Mouse (Mus musculus): ENCODE results near the gene Sod3. TPM values are rescaled to one million over a fixed set of nuclear protein-coding genes. Genes with fewer than 3 reads are reported as not detected.

Sod3 gene
- 100 to 1,000 TPM; 172 to 223 TPM for total RNA-seq (2021)
- long read RNA-seq, experiment 1, transcript Sod3-201 (2 exons, 3,738 nt), result major isoform, 243 of 265 reads
- long read RNA-seq, experiment 1, partial matches to known transcripts, result 21 of 265 reads
- long read RNA-seq, experiment 1, other reads (novel, unspliced or antisense), result 1 of 265 reads
- long read RNA-seq, experiment 2, transcript Sod3-201 (2 exons, 3,738 nt), result major isoform, 195 of 215 reads
- long read RNA-seq, experiment 2, partial matches to known transcripts, result 18 of 215 reads
- long read RNA-seq, experiment 2, other reads (novel, unspliced or antisense), result 2 of 215 reads

GRCm38 (mm10) chr5:52363468-52364150 lies at the start of gene Sod3:
Gene Sod3, plus strand, starts transcription at chr5:52363791.
- peak; percentile 90 to 91 for DNase-seq

GRCm38 (mm10) chr5:52316926-52317325 lies 46.7 kb upstream of the Sod3 start:
- no peak for DNase-seq

GRCm38 (mm10) chr5:52319499-52319898 lies 44.1 kb upstream of the Sod3 start:
- no peak for DNase-seq

GRCm38 (mm10) chr5:52332120-52332519 lies 31.5 kb upstream of the Sod3 start:
- no peak for DNase-seq

- peak in 1 of 2 experiments; percentile 7 for DNase-seq
Measured at GRCm38 (mm10) chr5:52335590-52335989, 28.0 kb upstream of the Sod3 start.

DNA sequence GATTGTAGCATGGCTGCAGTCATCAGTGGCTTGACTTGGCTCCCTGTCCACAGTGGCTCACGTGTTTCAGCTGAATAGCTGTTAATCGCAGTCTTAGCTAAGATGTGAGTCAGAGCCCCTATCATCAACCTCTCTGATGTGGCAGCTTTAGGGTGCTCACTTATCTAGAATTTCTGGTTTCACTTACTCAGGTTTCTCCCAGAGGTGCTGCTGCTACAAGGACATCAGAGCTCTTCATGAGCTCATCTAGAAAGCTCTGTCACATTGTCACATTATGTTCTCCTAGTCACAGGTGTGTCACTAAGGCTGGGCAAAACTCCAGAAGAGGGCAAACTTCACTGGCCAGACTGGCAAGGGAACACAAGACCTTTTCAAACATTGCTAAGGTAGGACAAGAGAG lies 24.5 kb upstream of the Sod3 start:
- no peak for DNase-seq

GRCm38 (mm10) chr5:52346890-52347289 lies 16.7 kb upstream of the Sod3 start:
- DNase-seq, result no peak

GRCm38 (mm10) chr5:52350451-52350850 lies 13.1 kb upstream of the Sod3 start:
- DNase-seq, result no peak

GRCm38 (mm10) chr5:52351561-52351960 lies 12.0 kb upstream of the Sod3 start:
- no peak for DNase-seq

GRCm38 (mm10) chr5:52352730-52353129 lies 10.9 kb upstream of the Sod3 start:
- no peak for DNase-seq

DNA sequence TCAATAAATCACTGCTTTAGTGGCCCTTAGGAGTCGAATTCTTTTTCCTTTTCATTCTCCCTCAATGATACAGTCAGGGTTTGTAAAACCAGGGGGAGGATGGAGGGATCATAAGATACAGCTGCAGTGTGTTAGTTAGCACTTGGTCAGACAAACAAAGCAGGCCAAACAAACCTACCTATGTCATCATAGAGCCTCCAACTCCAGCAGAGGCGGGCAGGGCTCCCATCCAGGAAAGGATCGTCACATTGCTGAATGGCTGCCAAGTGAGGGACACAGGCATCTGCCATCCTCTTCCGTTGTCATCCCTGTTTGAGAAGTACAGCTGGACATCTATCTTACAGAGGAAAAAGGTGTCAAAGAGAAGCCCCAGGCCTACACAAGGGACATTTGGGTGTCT lies 9.2 kb upstream of the Sod3 start:
- peak in 1 of 2 experiments; percentile 12 for DNase-seq

GRCm38 (mm10) chr5:52355612-52356011 lies 8.0 kb upstream of the Sod3 start:
- peak; percentile 23 to 25 for DNase-seq

- no peak for DNase-seq
Measured at GRCm38 (mm10) chr5:52357175-52357754, 6.3 kb upstream of the Sod3 start.

- no peak for DNase-seq
Measured at GRCm38 (mm10) chr5:52358120-52358519, 5.5 kb upstream of the Sod3 start.

DNA sequence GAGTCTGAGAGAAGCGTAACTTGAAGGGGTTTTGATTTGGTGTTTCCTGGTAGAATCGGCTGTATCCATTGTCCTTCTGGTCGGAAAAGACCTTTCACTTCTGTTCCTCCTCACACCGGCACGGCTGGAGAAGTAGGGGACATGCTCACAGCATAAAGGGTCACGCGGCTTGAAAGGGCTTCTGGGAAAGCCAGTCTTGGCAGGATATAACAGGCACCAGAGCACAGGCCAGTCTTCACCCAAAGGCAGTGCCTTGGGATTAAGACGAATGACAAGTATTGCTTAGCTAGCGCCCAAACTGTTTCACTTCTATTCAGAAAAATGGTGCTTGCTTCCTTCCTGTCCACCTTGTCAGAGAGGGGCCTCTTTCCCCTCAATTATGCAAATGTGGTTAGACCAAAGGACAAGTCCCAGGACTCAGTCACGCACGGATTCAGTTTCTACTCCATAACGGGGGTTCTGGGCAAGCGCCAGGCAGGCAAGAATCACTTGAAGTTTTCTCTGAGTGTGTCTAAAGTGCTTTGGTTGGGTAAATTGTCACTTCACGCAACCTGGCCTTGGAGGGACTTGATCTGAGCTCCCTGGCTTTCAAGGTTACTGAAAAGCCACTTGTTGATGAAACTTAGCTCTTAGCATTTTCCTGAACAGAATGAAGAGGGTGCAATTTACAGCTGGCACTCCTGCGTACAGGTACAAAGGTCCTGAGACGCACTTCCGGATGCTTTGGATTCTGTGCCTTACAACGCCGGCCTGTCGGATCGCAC lies 3.1 kb upstream of the Sod3 start:
- DNase-seq, result no peak

- peak in 1 of 2 experiments; percentile 13 for DNase-seq
Measured at GRCm38 (mm10) chr5:52362776-52363467, 669 bp upstream of the Sod3 start.

- no peak for DNase-seq
Measured at GRCm38 (mm10) chr5:52364521-52364920, 930 bp downstream of the Sod3 start.

DNA sequence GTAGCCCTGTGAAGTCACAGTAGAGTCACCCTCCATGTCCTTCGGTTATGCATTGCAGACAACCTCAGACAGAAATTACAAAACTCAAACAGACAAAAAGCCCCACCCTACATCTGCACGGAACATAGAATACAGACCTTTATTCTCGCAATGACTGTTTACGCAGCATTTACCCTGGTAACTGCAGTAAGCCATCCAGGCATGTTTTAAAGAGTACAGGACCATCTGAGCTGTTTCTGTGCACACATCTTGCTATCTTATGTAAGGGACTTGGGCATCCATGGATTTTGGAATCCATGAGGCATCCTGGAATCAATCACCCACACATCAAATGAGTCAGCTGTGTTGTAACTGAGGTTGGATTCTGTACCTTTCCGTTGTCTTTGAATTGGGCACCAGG lies 2.3 kb downstream of the Sod3 start:
- no peak for DNase-seq

DNA sequence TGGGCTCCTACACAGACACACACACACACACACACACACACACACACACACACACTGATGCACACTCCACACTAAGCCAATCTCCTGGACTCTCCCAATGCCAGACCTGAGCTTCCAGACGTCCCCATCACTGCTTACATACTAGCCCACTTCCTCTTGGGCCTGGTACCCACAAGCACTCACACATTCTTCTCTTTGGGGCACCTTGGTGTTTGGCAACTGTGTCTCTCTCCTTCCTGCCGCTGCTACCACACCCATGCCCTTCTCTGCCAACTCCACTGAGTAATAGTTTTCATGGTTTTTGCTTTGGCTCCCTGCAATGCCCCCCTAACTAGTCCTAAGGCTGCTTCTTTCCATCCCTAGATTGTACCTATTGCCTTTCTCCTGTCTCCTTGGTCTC lies 3.1 kb downstream of the Sod3 start:
- DNase-seq, result no peak

DNA sequence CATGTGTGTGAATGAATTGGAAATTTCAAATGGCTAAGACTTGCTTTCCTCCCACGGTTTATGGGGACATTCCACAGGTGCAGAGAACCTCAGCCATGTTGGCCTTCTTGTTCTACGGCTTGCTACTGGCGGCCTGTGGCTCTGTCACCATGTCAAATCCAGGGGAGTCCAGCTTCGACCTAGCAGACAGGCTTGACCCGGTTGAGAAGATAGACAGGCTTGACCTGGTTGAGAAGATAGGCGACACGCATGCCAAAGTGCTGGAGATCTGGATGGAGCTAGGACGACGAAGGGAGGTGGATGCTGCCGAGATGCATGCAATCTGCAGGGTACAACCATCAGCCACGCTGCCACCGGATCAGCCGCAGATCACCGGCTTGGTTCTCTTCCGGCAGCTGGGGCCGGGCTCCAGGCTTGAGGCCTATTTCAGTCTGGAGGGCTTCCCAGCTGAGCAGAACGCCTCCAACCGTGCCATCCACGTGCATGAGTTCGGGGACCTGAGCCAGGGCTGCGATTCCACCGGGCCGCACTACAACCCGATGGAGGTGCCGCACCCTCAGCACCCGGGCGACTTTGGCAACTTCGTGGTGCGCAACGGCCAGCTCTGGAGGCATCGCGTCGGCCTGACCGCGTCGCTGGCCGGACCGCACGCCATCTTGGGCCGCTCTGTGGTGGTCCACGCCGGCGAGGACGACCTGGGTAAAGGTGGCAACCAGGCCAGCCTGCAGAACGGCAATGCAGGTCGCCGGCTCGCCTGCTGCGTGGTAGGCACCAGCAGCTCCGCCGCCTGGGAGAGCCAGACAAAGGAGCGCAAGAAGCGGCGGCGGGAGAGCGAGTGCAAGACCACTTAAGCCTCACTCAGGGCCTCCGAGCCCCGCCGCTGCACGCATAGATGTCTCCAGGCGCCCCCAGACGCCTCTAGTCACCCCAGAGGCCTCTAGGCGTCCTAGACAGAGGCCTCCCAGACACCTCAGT lies 4.6 kb downstream of the Sod3 start:
- DNase-seq, result no peak

- DNase-seq, result no peak
Measured at GRCm38 (mm10) chr5:52370901-52371300, 7.3 kb downstream of the Sod3 start.
